Mouse (Mus musculus): Measurements from ENCODE around the gene Cntnap4. TPM values are rescaled to one million over a fixed set of nuclear protein-coding genes. Genes with fewer than 3 reads are reported as not detected.

The Cntnap4 gene
- polyA plus RNA-seq, 1 experiment = 4.6 TPM

- Histone ChIP-seq H3K36me3 (ENCODE audit: control insufficient read depth, insufficient read depth) (no peaks in the 10 kb centered on the region), H3K79me2 (ENCODE audit: control insufficient read depth, insufficient read depth) (no peaks in the 10 kb centered on the region), H3K4me2 (ENCODE audit: low read depth) (no peak overlapping the region), H3K27me3 (ENCODE audit: control insufficient read depth, insufficient read depth, insufficient read length) (no peaks in the 10 kb centered on the region), H3ac (ENCODE audit: control insufficient read depth, insufficient read length) (no peak overlapping the region), H3K4me3 (no peak overlapping the region)
- TF ChIP-seq SRF (IDR thresholded peaks at IDR 0.05; ENCODE audit: control insufficient read depth, insufficient read length, low read depth) (no peak), MYOD1 (IDR thresholded peaks at IDR 0.05; ENCODE audit: control insufficient read depth in 1 of 3, insufficient read length in 2 of 3, low read depth in 2 of 3) (no peak), MAX (IDR thresholded peaks at IDR 0.05; ENCODE audit: low read depth) (no peak), USF1 (IDR thresholded peaks at IDR 0.05; ENCODE audit: low read depth) (no peak)
Observed at GRCm38 (mm10) chr8:112911422-112911821, 341.6 kb downstream of the Cntnap4 start.

GRCm38 (mm10) chr8:112922151-112922550 is 352.3 kb downstream of the Cntnap4 start:
- H3K4me2 ChIP-seq (ENCODE audit: low read depth) = no peak overlapping the region
- TF ChIP-seq MAX (IDR thresholded peaks at IDR 0.05; ENCODE audit: low read depth) = no peak
- no peak for TF ChIP-seq TCF12 (IDR thresholded peaks at IDR 0.05; ENCODE audit: insufficient read depth, poor library complexity, severe bottlenecking)
- no peak for TF ChIP-seq CEBPB (IDR thresholded peaks at IDR 0.05; ENCODE audit: insufficient read depth, poor library complexity, severe bottlenecking)
- no peak for TF ChIP-seq REST (IDR thresholded peaks at IDR 0.05; ENCODE audit: insufficient read depth, insufficient read length)
- no peak for TF ChIP-seq SRF (IDR thresholded peaks at IDR 0.05; ENCODE audit: control insufficient read depth, insufficient read length, low read depth)
- no peak for TF ChIP-seq USF1 (IDR thresholded peaks at IDR 0.05; ENCODE audit: low read depth)
- no peak for TF ChIP-seq POLR2A (IDR thresholded peaks at IDR 0.05; ENCODE audit: insufficient read length, low read depth)
- no peak for TF ChIP-seq POLR2AphosphoS2 (IDR thresholded peaks at IDR 0.05; ENCODE audit: insufficient read length, low read depth)
- TF ChIP-seq MYOG (IDR thresholded peaks at IDR 0.05; ENCODE audit: control insufficient read depth in 1 of 3, insufficient read depth in 1 of 3, insufficient read length in 2 of 3, low read depth in 2 of 3) = no peak
- no peak for TF ChIP-seq TCF3 (IDR thresholded peaks at IDR 0.05; ENCODE audit: insufficient read length, low read depth)
- no peak for TF ChIP-seq MYOD1 (IDR thresholded peaks at IDR 0.05; ENCODE audit: control insufficient read depth in 1 of 3, insufficient read length in 2 of 3, low read depth in 2 of 3)
- TF ChIP-seq E2F4 (IDR thresholded peaks at IDR 0.05; ENCODE audit: insufficient read depth) = no peak
- H3K79me2 ChIP-seq (ENCODE audit: control insufficient read depth, insufficient read depth) = no peaks in the 10 kb centered on the region
- no peak overlapping the region for H3K4me3 ChIP-seq
- H3K36me3 ChIP-seq (ENCODE audit: control insufficient read depth, insufficient read depth) = no peaks in the 10 kb centered on the region
- no peak overlapping the region for H3ac ChIP-seq (ENCODE audit: control insufficient read depth, insufficient read length)
- H3K27me3 ChIP-seq (ENCODE audit: control insufficient read depth, insufficient read depth, insufficient read length) = no peaks in the 10 kb centered on the region

GRCm38 (mm10) chr8:112922789-112923188 is 352.9 kb downstream of the Cntnap4 start:
- no peaks in the 10 kb centered on the region for H3K79me2 ChIP-seq (ENCODE audit: control insufficient read depth, insufficient read depth)
- no peak overlapping the region for H3K4me3 ChIP-seq
- TF ChIP-seq CEBPB (IDR thresholded peaks at IDR 0.05; ENCODE audit: insufficient read depth, poor library complexity, severe bottlenecking) = no peak
- TF ChIP-seq USF1 (IDR thresholded peaks at IDR 0.05; ENCODE audit: low read depth) = no peak
- no peak for TF ChIP-seq REST (IDR thresholded peaks at IDR 0.05; ENCODE audit: insufficient read depth, insufficient read length)
- TF ChIP-seq E2F4 (IDR thresholded peaks at IDR 0.05; ENCODE audit: insufficient read depth) = no peak
- no peak for TF ChIP-seq MYOG (IDR thresholded peaks at IDR 0.05; ENCODE audit: control insufficient read depth in 1 of 3, insufficient read depth in 1 of 3, insufficient read length in 2 of 3, low read depth in 2 of 3)
- no peak for TF ChIP-seq POLR2AphosphoS2 (IDR thresholded peaks at IDR 0.05; ENCODE audit: insufficient read length, low read depth)
- TF ChIP-seq POLR2A (IDR thresholded peaks at IDR 0.05; ENCODE audit: insufficient read length, low read depth) = no peak
- no peak for TF ChIP-seq SRF (IDR thresholded peaks at IDR 0.05; ENCODE audit: control insufficient read depth, insufficient read length, low read depth)
- no peak for TF ChIP-seq MAX (IDR thresholded peaks at IDR 0.05; ENCODE audit: low read depth)
- TF ChIP-seq TCF3 (IDR thresholded peaks at IDR 0.05; ENCODE audit: insufficient read length, low read depth) = no peak
- no peak for TF ChIP-seq MYOD1 (IDR thresholded peaks at IDR 0.05; ENCODE audit: control insufficient read depth in 1 of 3, insufficient read length in 2 of 3, low read depth in 2 of 3)
- no peak for TF ChIP-seq TCF12 (IDR thresholded peaks at IDR 0.05; ENCODE audit: insufficient read depth, poor library complexity, severe bottlenecking)
- no peaks in the 10 kb centered on the region for H3K27me3 ChIP-seq (ENCODE audit: control insufficient read depth, insufficient read depth, insufficient read length)
- no peak overlapping the region for H3ac ChIP-seq (ENCODE audit: control insufficient read depth, insufficient read length)
- H3K4me2 ChIP-seq (ENCODE audit: low read depth) = peak overlapping the region; percentile 64
- no peaks in the 10 kb centered on the region for H3K36me3 ChIP-seq (ENCODE audit: control insufficient read depth, insufficient read depth)
